Mouse (Mus musculus): ENCODE data around the gene Large1. TPM values are rescaled to one million over a fixed set of nuclear protein-coding genes. Genes with fewer than 3 reads are reported as not detected.
"Not testable (repeated sequence)": the region's sequence is repeated elsewhere in the genome, so short reads cannot be mapped to it uniquely, and the experiment has no call there.

The Large1 gene
- 67.9 and 76.8 TPM in 2 replicates for polyA plus RNA-seq (2012; rRNA removed)

DNA sequence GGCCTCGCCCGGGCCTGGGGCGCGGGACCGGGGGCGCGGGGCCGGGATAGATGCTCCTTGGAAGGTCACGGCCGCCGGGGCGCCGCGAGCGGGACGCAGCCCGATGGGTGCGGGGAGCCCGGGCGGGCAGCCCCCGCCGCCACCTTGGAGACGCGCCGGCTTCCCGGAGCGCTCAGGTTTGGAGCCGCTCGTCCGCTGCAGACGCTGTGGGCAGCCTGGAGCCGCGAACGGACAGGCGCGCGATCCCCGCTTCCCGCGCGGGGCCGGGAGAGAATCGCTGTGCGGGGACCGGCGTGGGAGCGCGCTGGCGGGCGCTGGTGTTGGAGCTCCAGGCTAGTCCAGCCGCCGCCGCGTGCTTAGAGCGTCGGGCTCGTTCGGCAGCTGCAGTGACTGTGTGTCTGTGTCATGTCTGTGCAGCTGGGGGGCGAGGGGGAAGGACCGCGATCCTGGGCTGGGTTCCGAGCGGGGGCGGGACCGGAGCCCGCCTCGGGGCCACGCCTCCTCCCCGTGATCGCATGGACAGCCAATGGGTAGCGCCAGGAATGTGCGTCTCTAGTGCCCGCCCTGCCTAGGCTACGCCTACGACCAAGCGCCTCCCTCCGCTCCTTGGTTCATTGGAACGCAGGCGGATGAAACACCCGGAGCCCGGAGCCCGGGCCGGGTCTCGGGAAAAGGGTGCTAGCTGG lies at the start of gene Large1:
Gene Large1 (minus strand): TSS at position 433 of the 686 bp plus-strand sequence.
- DNase-seq (ENCODE audit: extremely low spot score in 1 of 2, low spot score in 1 of 2), result peak; percentile 98 to 99

GRCm38 (mm10) chr8:73400343-73400742 lies 47.0 kb upstream of the Large1 start:
- no peak for DNase-seq (ENCODE audit: extremely low spot score in 1 of 2, low spot score in 1 of 2)

DNA sequence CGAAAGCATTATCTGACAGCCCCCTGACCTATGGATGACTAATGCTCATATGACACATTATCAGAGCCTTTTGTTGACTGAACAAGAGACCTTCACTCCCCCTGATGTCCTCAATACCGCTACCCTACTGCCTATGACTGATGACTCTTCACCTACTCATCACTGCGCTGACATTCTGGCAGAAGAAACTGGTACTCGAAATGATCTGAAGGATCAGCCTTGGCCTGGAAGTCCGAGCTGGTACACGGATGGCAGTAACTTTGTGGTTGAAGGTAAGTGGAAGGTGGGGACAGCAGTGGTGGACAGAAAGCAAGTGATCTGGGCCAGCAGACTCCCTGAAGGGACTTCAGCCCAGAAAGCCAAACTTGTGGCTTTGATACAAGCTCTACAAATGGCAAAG lies 19.7 kb upstream of the Large1 start:
- not testable (repeated sequence) for DNase-seq (ENCODE audit: extremely low spot score in 1 of 2, low spot score in 1 of 2)

GRCm38 (mm10) chr8:73355979-73356378 lies 2.6 kb upstream of the Large1 start:
- DNase-seq (ENCODE audit: extremely low spot score in 1 of 2, low spot score in 1 of 2), result peak; percentile 68 to 96

DNA sequence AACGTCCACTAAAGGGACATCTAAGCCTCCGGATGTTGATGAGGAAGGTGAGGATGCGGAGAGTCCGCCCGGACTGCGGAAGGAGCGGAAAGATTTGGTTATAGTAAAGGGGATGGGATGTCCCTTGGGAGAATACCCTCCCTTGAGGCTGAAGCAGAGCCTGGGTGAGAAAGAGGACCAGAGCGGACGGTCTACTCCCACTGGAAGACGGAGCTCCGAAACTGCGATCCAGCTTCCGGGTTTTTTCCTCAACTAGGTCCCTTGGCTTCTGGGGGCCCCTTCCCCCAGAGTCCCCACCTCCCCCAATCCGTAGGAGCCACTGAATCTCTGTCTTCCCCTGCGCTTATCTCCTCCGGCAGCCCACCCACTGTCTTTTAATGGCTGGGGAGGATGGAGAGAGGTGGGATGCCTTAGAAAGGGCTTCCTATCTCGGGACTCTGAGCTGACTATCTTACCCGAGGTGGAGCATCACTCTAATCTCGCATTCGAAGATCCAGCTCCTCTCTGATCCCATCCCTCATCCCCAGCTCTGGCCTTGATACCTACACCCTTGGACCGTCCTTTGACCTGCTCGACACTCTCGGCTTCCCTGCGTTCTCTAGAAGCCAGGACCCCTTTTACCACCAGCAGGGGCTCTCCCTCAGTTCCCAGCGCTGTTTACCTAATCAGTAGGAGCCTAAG lies 1.0 kb upstream of the Large1 start:
- DNase-seq (ENCODE audit: extremely low spot score in 1 of 2, low spot score in 1 of 2), result peak; percentile 58 to 85

DNA sequence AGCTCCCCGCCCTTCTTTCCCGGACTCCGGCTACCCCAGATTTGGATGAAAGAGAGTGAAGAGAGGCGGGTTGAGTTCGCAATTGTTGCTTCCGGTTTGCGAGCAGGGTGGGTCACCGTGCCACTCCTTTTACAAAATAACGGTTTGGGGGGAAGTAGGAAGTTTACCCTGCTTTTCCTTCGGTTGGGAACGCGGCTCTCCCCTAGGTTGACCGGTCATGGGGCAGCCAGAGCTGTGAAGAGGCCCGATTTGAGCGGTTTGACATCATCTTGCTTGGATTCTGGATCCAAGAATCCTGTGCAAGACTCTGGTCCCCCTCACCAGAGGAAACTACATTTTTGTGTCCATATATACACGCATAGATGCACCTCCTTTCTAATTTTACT lies 447 bp upstream of the Large1 start:
- no peak for DNase-seq (ENCODE audit: extremely low spot score in 1 of 2, low spot score in 1 of 2)

- peak; percentile 14 to 31 for DNase-seq (ENCODE audit: extremely low spot score in 1 of 2, low spot score in 1 of 2)
Measured at GRCm38 (mm10) chr8:73352301-73353107, 836 bp downstream of the Large1 start.

- peak; percentile 14 to 46 for DNase-seq (ENCODE audit: extremely low spot score in 1 of 2, low spot score in 1 of 2)
Measured at GRCm38 (mm10) chr8:73350366-73350765, 3.0 kb downstream of the Large1 start.

DNA sequence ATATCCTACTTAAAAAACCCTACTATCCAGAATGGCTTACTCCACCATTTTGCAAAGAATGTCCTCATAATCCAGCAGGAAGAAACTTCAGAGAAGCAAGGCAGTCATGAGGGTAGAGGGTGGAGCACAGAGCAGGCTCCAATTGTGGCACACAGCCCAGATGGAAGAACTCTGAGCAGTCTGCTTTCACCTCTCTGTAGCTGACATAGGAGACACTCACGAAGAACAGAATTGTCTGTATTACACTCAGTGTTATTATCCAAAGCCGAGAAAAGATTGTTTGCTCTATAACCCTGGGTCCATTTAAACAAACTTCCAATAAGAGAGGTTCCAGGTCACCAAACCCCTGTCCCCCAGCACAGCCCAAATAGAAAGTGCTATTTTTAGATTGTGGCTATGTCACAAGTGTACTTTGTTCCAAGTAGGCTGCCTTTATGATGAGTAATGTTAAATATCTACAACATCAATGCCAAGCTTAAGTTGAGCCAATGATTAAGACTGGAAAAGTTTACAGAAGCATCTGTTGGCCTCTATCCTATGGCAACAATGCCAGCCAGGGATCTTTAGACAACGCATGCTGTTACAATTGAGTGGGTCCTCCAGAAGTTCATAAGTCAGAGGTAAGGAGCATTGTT lies 10.5 kb downstream of the Large1 start:
- no peak for DNase-seq (ENCODE audit: extremely low spot score in 1 of 2, low spot score in 1 of 2)

DNA sequence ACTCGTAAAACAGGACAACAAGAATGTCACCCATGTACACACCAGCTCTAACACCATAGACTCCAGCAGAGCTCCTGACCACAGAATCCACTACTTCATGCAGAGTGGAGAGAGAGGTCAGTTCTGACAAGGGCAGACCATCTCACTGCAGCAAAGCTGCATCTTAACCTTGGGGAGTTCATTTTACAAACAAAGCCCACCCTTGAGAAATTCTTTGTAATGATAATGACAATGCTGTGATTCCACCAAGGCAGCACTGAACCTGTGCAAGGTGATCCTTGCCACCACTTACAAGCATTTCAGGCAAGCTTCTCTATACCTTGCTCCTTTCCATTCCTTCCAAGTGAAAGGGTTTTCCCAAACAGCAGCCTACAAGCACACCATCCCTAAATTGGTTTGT lies 16.5 kb downstream of the Large1 start:
- DNase-seq (ENCODE audit: extremely low spot score in 1 of 2, low spot score in 1 of 2), result no peak

GRCm38 (mm10) chr8:73329131-73329530 lies 24.2 kb downstream of the Large1 start:
- no peak for DNase-seq (ENCODE audit: extremely low spot score in 1 of 2, low spot score in 1 of 2)

DNA sequence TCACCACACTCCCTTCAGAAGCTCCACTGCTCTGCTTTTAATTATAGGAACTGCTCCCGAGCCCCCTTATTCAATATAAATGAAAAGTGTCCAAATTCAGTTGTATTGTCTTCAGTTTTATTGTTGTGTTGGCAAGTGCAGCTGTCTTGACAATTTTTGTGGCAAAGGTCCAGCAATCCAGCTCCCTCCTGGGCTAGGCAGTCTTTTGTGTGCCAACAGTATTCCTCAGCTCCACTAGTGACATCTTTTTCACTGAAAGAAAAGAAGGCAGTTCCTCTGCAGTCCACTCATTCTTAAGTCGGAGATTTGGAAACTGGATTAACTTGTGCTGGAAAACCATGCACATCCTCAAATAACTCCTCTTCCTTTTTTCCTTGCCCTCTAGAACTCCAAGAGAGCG lies 25.3 kb downstream of the Large1 start:
- DNase-seq (ENCODE audit: extremely low spot score in 1 of 2, low spot score in 1 of 2), result no peak

DNA sequence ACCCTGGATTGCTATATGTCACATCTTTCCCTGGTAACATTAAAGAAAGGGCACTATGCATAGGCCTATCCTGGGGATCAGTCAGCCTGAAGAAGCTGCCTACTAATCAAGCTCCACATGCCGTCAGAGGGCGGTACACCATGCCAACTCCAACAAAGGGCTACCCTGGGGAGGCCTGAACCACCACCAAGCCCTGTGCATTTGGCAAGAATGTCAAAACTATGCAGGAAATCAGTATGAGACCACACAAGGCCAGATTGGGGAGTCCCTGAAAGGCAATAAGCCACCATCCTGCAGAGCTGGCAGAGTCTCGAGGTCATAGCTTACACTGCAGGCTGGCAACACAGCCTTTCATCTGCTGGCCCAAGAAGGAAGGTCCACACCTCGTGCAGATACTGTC lies 28.7 kb downstream of the Large1 start:
- DNase-seq (ENCODE audit: extremely low spot score in 1 of 2, low spot score in 1 of 2), result no peak

DNA sequence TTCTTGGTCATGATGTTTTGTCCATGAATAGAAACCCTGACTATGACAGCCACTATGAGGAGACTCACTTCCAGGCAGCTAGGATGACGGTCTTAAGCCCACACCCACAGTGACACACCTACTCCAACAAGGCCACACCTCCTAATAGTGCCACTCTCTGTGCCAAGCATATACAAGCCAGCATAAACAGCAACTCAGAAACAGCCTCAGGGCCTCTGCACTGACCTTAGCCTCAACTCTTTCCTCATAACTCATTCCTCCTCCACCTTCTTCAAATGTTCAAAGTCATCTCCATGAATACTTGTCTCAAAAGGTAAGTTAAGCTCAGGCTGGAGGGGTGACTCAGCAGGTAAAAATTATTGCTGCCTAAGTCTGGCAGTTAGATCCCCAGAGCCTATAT lies 29.7 kb downstream of the Large1 start:
- DNase-seq (ENCODE audit: extremely low spot score in 1 of 2, low spot score in 1 of 2), result no peak

- DNase-seq (ENCODE audit: extremely low spot score in 1 of 2, low spot score in 1 of 2), result not testable (repeated sequence)
Measured at GRCm38 (mm10) chr8:73319500-73319899, 33.8 kb downstream of the Large1 start.

- no peak for DNase-seq (ENCODE audit: extremely low spot score in 1 of 2, low spot score in 1 of 2)
Measured at GRCm38 (mm10) chr8:73313911-73314310, 39.4 kb downstream of the Large1 start.

GRCm38 (mm10) chr8:73312714-73313607 lies 40.4 kb downstream of the Large1 start:
- DNase-seq (ENCODE audit: extremely low spot score in 1 of 2, low spot score in 1 of 2), result no peak

GRCm38 (mm10) chr8:73310471-73310870 lies 42.9 kb downstream of the Large1 start:
- peak in 1 of 2 experiments; percentile 33 for DNase-seq (ENCODE audit: extremely low spot score in 1 of 2, low spot score in 1 of 2)

- no peak for DNase-seq (ENCODE audit: extremely low spot score in 1 of 2, low spot score in 1 of 2)
Measured at GRCm38 (mm10) chr8:73310036-73310435, 43.3 kb downstream of the Large1 start.

GRCm38 (mm10) chr8:73303907-73304306 lies 49.4 kb downstream of the Large1 start:
- no peak for DNase-seq (ENCODE audit: extremely low spot score in 1 of 2, low spot score in 1 of 2)

Data from frontal cortex, adult 2 months (tissue).